Mouse (Mus musculus) mesoderm, embryonic 11.5 days (tissue): ENCODE measurements around the gene Dennd5a.
"Not testable (repeated sequence)": the region's sequence is repeated elsewhere in the genome, so short reads cannot be mapped to it uniquely, and the experiment has no call there.

Source experiments
- DNase-seq: peaks from one replicate; pipeline ENCODE4 v3.0.0-alpha.2; 2012; ENCODE audit warnings: low read depth, low spot score

The Dennd5a gene

DNA sequence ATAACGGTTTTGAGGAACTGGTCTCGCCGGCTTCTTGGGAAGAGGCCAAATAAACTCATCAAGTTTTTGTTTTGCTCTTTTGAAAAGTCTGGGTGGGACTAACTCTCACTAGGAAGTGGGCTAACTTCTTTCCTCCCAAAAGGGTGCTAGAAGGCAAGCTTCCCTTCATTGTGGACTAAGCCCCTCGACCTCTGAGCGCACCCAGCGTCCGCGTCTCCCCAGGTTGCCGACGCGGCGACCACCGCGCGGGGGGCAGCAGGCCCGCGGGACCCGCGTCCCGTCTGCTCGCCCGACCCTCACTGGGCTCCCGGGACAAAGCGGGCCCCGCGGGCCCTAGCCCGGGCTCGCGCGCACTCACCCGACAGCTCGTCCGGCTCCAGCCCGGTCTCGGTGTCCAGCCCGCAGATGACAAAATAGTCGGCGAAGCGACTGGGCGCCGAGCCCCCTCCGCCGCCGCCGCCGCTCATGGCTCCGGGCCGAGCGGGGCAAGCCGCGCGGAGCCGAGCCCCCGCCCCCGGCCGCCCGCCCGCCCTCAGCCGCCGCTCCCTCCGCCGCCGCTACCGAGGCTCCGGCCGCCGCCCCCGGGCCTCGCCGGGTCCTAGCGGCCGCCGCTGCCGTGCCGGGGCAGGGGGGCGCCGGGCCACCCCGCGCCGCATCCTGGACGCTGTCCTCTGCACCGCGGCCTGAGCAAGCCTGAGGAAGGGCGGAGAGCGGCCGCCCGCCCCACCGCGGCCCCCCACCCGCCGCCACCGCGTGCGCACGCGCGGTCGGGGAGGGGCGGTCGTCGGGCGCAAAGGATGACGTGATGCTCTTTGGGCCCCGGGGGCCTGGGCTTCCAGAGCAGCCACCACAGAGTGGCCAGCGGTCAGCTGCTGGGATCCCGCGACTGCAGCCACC lies at the start of gene Dennd5a:
Gene Dennd5a (minus strand): TSS at position 755 of the 897 bp plus-strand sequence.
- DNase-seq: peak; percentile 88

DNA sequence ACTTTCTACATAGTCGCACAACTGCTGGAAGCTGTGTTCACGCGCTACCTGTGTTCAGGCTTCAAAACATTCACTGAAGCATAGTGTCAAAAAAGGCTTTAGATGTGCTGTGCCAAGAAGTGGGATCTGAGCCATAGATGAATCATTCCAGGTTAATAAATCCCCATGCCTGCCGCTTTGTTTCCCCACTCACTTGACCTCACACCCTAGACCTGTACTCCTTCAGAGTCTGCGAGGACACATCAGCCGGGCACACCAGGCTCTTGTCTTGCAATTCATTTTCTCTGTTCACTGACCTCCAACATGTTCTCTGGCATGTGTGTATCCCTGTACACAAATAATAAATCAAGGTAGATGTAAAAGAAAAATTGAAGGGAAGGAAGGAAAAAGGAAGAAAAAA lies 48.8 kb upstream of the Dennd5a start:
- no peak for DNase-seq

DNA sequence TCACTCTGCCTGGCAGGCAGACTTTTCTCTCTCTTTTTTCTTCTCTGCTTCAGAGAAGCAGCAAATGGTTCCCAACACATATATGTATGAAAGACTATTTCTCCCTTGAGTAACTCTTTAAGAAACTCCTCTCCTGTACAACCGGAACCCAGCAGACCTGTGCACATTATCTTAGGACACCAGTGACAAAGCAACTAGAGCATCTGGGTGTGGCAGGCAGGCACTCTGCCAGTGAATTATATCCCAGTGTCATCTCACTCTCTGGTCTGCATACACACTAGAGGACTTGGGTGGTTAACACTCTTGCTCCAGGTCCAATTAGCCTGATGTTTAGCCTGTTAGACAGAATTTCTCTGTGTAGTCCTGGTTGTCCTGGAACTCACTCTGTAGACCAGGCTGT lies 48.2 kb upstream of the Dennd5a start:
- DNase-seq: no peak

DNA sequence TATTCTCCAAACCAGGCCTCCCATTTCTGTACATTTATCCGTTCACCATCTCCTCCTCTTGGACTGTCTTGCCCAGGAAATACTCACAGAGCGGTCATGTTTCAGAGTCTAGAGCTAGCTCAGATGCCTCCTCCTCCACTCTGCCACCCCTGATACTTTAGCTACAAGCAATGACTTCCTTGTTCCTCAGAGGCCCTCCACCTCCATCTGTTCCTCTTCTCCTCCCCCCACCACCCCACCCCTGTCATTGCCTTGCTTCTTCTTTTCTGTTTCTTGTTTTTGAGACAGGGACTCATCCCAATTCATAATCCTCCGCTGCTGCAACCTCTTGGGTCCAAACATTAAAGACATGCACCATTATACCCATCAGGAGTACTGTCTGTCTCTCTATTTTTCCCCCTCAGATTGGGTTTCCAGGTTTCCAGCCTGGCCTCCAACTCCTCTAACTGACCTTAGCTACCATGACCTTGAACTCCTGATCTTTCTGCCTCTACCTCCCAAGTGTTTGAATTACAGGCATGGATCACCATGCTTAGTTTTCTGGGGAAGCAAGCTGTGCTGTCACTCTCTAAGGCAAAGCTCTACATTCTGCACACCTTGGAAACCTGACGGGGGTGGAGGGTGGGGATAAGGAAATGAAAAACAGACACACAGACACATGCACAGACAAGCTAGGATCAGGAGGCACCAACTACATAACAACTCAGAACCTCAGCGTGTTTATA lies 46.4 kb upstream of the Dennd5a start:
- no peak for DNase-seq

DNA sequence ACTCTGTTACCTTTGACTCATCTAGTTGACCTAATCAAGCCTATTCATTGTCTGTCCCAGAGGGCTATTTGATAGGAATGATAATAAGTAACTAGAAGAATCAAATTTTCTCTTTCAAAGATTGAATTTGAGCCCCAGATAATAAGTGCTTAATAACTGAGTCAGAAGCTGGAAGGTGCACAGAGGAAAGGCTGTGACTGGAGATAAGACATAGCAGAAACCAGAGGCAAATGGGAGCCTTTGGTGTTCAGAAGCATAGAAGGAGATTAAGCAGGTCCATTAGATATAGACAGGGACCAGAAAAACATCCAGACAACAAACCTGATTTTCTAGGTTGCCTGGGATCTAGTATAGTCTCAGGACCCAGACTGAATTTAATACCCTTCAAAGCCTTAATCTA lies 45.7 kb upstream of the Dennd5a start:
- DNase-seq: no peak

DNA sequence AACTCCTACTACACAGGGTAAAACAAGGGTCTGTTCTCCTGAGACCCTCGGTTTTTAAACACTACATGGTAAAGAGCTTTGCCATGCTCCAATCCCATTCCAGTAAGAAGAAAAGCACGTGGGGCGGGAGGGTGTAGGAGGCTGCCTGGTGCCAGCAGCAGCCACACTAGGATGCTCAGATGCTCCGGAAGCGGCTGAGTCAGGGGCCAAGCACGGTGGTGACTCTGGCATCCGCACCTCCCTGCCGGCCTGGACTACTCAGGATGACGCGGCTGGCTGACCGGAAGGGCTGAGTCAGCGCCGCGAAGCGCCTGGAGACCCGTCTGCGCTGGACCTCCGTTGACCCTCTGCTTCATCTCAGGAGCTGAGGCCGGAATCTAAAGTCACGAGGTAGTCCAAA lies 42.7 kb upstream of the Dennd5a start:
- DNase-seq: peak; percentile 55

DNA sequence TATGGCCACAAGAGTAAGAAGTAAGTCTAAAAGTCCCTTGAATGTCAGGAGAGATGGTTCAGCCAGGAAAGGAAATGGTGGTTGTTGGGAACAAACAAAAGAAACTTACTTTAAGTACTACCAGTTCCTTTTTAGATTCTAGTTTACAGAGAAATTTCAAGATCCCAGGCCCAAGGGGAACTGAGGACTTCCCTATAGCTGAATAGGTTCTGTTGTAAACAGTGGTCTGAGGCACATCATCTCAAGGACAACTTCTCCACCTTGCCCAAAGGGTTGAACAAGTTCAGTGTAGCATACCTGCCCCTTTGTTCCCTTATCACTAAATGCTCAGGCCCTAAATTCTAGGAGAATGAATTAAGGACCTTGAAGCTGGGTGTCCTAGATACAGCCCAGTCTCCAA lies 41.8 kb upstream of the Dennd5a start:
- DNase-seq: no peak

DNA sequence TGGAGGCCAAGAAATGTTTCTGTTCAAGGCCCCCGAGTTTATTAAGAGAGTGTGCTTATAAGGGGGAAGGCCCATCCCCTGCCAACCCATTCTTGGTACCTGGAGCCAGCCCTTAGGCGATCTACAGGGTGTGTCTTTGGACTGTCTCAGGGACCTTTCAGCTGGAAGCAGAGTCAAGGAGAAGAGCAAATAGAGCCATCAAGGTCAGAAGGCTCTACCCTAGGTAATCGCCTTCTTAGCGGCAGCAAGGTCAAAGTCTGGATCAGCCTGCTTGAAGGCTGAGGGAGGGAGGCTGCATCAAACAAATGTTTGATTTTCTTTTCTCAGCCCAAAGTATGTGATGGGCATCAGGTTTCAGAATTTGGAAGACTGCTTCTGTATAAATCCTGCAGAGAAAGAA lies 38.1 kb upstream of the Dennd5a start:
- no peak for DNase-seq

DNA sequence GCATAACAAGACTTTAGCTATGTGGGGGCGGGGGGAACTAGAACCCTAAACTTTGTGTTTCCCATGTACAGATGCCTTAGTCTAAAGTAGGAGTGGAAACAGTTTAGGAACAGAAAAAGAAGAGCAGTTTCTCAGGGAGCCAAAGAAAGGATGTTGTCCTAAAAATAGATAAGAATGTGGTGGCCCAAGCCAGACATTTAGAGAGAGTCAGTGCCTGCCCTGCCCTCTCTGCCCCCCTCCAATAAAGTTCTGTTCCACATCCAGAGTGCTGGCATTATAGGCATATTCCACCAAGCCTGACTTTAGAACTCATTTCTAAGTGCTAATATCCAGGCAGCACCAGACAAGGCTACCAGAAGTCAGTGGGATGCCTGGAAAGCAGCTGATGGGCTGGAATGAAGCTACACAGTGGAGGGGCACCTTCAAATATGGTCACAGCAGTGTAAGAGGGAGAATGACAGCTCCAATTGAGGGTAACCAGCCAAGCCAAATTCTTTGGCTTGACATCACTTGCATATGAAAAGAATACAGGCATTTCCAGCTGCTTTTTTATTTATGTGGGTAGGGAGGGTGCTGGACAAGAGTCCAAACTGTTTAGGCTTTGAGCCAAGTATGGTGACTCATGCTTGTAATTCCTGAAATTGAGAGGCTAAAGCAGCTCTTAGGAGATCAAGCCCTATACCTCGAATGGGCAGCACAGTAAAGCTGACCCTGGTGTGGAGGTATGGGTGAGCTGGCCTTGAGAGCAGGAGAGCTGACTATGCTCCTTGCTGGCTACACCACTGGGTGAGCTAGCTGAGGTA lies 33.1 kb upstream of the Dennd5a start:
- DNase-seq: no peak

DNA sequence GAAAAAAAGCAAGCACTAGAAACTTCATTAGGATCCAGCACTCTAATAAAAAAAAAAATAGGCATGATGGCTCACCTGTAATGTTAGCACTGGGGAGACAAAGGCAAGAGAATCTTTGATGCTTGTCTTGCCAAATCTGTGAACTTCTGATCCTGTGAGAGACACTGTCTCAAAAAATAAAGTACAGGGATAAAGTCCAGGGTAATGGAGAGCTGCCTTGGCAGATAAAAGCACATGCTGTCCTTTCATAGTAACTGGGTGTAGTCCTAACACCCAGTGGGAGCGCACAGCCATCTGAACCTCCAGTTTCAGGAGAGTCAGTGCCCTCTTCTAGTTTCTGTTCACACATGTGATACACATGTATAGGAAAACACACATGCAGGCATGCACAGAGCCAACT lies 31.0 kb upstream of the Dennd5a start:
- DNase-seq: no peak

DNA sequence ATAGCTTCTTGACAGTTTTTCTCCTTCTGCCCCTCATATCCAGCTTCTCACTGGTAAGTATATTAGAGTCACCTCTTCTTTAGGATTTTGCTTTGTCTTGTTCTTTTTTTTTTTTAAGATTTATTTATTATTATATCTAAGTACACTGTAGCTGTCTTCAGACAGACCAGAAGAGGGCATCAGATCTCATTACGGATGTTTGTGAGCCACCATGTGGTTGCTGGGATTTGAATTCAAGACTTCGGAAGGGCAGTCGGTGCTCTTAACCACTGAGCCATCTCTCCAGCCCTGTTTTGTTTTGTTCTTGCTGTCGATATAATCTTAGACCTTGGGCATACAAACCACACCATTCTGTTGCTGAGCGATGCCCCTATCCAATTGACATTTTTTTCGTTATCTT lies 26.5 kb upstream of the Dennd5a start, which contains the start of gene Tmem41b:
Gene Tmem41b (minus strand): TSS at position 155 of the 400 bp plus-strand sequence.
- not testable (repeated sequence) for DNase-seq

DNA sequence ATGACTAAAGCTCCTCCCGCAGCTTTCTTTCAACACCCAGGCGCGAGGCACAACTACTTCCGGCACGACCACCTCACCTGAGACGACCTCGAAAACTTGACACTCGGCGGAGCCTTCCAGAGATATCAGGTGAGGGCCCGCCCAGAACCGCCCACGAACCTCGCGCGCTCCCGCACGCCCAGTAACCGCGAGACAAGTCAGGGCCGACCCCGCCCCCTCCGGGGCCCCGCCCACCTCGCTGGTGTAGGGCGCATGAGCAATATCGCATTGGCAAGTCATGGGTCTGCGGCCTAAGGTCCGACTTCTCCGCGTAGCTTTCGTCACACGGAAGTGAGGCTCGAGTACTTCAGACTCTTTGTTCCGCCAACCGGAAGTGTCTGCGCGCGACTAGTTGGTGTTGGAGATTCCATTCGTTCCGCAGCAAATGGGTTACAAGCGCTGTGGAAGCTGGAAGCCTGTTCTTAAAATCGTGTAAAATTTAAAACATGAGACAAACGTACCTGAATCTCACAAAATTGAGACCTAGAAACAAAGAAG lies 25.9 kb upstream of the Dennd5a start:
- DNase-seq: peak; percentile 99

DNA sequence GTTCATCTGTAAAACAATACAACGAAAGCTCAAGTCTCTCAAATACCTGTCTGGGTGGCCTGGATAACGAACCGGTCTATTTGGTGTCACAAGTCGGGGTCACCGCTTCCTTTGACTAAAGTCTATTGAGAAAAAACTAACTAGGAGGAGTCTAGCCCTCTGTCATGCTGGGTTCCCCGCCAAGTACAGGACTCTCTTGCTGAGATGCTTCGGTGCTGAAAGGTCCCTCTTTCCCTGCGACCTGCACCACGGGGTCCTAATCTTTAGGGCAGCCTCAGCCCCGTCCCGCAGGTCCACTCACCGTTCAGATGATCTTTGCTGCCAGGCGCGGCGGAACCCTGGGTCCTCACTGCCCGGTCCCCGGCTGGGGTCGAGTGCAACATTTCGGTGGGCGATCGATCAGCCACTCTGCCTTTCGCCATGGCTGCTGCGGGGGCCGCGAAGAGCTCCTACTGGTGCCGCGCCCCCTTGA lies 25.4 kb upstream of the Dennd5a start:
- peak; percentile 12 for DNase-seq

DNA sequence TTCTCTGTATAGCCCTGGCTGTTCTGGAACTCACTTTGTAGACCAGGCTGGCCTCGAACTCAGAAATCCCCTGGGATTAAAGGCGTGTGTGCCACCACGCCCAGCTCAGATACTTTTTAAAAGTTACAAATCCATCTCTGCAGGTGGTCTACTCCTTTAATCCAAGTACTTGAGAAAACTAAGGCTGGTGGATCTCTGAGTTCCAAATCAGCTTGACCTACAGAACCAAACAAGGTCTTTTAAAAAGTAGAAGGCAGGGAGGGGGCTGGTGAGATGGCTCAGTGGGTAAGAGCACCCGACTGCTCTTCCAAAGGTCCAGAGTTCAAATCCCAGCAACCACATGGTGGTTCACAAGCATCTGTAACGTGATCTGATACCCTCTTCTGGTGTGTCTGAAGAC lies 24.3 kb upstream of the Dennd5a start:
- not testable (repeated sequence) for DNase-seq

DNA sequence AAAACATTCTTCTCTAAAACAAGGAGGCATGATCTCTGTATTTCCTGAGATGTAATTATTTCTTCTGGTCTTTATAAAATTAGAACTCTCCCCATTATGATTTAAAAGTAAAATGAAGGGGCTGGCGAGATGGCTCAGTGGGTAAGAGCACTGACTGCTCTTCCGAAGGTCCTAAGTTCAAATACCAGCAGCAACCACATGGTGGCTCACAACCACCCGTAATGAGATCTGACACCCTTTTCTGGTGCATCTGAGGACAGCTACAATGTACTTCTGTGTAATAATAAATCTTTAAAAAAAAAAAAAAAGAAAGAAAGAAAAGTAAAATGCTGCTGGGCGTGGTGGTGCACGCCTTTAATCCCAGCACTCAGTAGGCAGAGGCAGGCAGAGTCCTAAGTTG lies 16.9 kb upstream of the Dennd5a start:
- not testable (repeated sequence) for DNase-seq

DNA sequence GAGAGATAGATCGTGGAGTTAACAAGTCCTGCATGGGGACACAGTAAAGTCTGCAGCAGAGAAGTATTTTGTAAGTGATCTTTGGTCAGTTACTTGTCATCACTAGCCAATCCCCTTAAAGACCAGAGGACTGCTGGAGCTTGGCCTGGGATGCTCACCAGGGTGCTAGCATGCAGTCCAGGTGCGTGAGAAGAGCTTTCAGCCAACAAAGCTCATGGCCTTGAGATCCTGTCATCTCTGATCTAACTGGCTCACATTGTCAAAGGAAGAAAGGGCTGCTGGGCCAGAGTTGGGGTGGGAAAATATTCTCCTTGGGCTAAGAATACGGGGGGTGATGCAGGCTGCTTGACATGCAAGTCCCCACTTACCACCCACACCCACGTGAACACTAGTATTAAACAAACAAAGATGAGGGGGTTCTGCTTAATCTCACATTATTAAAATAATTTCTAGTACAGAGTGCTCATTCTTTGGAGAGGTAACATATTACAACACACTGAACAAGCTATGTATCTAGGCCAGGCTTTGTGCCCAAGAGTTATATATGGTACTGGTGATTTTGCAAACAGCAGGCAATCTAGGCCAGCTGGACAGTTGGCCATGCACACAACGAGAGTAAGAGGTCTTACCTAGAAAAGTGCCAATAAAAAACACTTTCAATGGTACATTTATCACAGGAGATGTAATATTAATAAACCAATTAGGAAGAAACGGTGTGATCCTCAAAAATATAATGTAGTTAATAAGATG lies 15.9 kb upstream of the Dennd5a start:
- no peak for DNase-seq

DNA sequence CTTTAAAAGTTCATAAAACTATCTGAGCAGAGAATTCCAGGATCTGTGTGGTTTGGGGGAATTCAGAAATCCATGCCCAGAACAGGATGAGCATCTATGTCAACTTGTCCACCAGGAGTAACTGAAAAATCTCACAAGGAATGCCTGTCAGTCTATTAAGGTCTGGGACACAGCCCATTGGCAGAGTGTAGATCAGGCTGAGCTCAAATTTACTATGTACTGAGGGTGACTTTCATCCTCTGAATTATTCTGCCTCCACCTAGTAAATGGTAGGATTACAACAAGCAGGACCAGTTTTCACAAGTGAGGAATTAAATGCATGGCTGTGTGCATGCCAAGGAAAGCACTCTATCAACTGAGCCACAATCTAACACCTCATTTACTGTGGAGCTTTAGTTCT lies 9.3 kb upstream of the Dennd5a start:
- DNase-seq: no peak

DNA sequence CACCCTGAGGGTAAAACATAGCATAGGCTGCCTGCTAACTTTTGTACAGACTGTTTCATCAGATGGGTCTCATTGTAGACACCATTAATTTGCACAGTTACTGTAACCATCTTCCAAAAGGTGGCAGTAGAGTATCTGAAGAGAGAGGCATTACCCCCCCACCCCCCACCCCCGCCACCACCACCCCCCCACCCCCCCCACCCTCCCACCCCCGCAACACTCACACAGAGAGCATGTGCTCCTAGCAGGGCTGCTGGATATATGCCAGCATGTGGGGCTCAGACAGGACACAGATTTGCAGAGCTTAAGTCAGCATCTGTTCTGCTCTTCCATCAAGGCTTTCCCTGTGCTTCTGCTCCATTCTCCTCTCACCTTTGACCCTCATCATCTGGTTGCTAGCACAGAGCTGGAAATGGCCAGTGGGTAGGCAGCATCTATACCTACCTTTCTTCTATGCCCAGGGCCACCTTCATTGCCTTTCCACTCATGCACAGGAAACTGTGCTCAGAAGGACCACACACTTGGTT lies 8.7 kb upstream of the Dennd5a start:
- peak; percentile 72 for DNase-seq

DNA sequence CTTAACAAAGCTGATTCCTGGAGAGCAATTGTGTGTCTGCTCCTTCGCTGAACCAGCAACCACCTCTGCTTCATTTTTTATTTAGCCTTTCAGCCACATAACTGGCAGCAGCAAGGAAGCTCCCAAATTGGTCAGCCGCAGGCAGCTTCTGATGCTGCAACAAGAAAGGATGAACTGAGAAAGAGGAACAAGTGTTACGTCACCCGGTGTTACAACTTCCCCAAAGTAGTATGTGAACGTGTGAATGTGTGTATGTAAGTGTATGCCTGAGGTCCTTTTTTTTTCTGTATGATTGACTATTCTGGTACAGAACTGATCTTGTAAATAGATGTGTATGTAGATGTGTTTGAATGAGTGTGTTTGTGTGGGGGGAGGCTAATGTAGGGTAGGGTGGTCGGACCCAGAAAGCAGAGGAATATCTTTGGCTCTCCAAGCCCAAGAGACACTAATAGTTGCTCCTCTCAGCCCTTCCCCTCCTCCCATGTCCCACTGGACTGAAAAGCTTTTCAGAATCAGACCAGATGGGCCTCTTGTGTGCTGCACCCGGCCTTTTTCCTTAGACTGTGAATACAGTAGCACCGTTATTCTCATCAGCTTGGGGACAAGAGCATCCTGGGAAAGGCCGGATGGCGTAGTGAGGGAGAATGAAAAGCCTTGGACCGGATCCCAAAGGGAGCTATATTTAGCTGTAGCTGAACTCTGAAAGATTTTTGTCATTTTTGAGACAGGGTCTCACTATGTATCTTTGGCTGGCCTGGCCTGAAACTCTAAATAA lies 7.7 kb upstream of the Dennd5a start:
- no peak for DNase-seq

DNA sequence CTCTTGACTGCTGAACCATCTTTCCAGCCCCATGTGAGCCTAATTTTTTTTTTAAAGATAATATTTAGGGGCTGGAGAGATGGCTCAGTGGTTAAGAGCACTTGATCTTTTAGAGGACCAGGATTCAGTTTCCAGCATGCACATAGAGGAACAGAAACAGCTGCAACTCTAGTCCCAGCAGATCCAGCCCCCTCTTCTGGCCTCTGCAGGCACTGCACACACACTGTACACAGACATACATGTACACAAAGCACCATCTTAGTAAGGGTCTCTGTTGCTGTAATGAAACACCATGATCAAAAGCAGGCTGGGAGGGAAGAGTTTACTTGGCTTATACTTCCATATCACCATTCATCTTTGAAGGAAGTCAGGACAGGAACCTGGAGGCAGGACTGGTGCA lies 5.4 kb upstream of the Dennd5a start:
- DNase-seq: no peak
